Comparison of ENCODE assay signal across 11 mouse cellular contexts in genomic region chr4:5178991-5179693, GRCm38 (mm10).
A peak's percentile ranks its signal among the peaks of the same experiment; 100 is the strongest.
DNase-seq lines count a peak whose midpoint lies in the region; ATAC-seq and TF ChIP-seq lines count a peak whose summit lies in the region.
"Had no signal": no experiment of that assay in that cellular context is flagged by ENCODE, and none has a peak within 500 bp of the region (broad histone marks: within the 10 kb centered on the region; RNA-seq: fewer than 3 reads in every experiment).

No protein-coding gene starts in this region.

- intact Hi-C loops in gastrocnemius, postnatal 14 days (cut with DNase I; ENCODE audit: low total_unique reads), result no loop called here

- TF ChIP-seq CTCF in hindbrain, postnatal 0 days (IDR thresholded peaks at IDR 0.05; ENCODE audit: low read depth), result no peak

- no peak overlapping the region for H3K4me3 ChIP-seq in hindbrain, postnatal 0 days (ENCODE audit: low read length)
- H3K4me3 ChIP-seq: liver, embryonic 15.5 days; neural tube, embryonic 12.5 days had no signal

- no peaks in the 10 kb centered on the region for H3K4me1 ChIP-seq in hindbrain, postnatal 0 days (ENCODE audit: insufficient read depth, low read length)
- H3K4me1 ChIP-seq: liver, embryonic 15.5 days; neural tube, embryonic 12.5 days had no signal

- H3K9me3 ChIP-seq in hindbrain, postnatal 0 days (ENCODE audit: low read length), result no peaks in the 10 kb centered on the region
- H3K9me3 ChIP-seq: liver, embryonic 15.5 days; neural tube, embryonic 12.5 days had no signal

- ATAC-seq in hindbrain, postnatal 0 days, result peak; percentile 76

- no peaks in the 10 kb centered on the region for H3K27me3 ChIP-seq in hindbrain, postnatal 0 days (ENCODE audit: insufficient read depth, low read length)
- H3K27me3 ChIP-seq: liver, embryonic 15.5 days; neural tube, embryonic 12.5 days had no signal

- H3K4me2 ChIP-seq in hindbrain, postnatal 0 days (ENCODE audit: low read depth, low read length), result no peak overlapping the region
- H3K4me2 ChIP-seq: liver, embryonic 15.5 days; neural tube, embryonic 12.5 days had no signal

- no peaks in the 10 kb centered on the region for H3K36me3 ChIP-seq in hindbrain, postnatal 0 days (ENCODE audit: insufficient read depth, low read length)
- H3K36me3 ChIP-seq: liver, embryonic 15.5 days; neural tube, embryonic 12.5 days had no signal

- no peak overlapping the region for H3K9ac ChIP-seq in hindbrain, postnatal 0 days (replicated peaks; ENCODE audit: low read length)
- H3K9ac ChIP-seq: liver, embryonic 15.5 days; neural tube, embryonic 12.5 days had no signal

- no peak overlapping the region for H3K27ac ChIP-seq in hindbrain, postnatal 0 days
- H3K27ac ChIP-seq: liver, embryonic 15.5 days; neural tube, embryonic 12.5 days had no signal

- WGBS in hindbrain, postnatal 0 days, result 29% methylated on average over 11 of the region's 11 CpGs

- peak; percentile 16 for DNase-seq in adrenal gland, adult 2 months
- DNase-seq in adrenal gland, postnatal 25 days, result no peak
- peak; percentile 5 to 7 for DNase-seq in left cerebral cortex, adult 9 months (ENCODE audit: low spot score in 2 of 2)
- DNase-seq in left cerebral cortex, adult 11 months (ENCODE audit: low spot score), result no peak
- DNase-seq in cerebellum, adult 9-10 months, result peak; percentile 37
- peak; percentile 68 for DNase-seq in hindbrain, postnatal 0 days (ENCODE audit: low spot score)
- no peak for DNase-seq in gastrocnemius, postnatal 14 days
- no peak for DNase-seq in retina, embryonic 14.5 days (ENCODE audit: low spot score)
- DNase-seq: embryo, embryonic 11 days had no signal

Comparison
In these comparisons a context has a peak if more than half of its experiments do, and no peak if none do; other contexts are left out.
1. DNase-seq: peak in adrenal gland, adult 2 months (single experiment), left cerebral cortex, adult 9 months (2 of 2), cerebellum, adult 9-10 months (single experiment) and hindbrain, postnatal 0 days (single experiment); none in adrenal gland, postnatal 25 days (single experiment), left cerebral cortex, adult 11 months (single experiment), gastrocnemius, postnatal 14 days (single experiment) and retina, embryonic 14.5 days (single experiment).